Mouse (Mus musculus): Measurements from ENCODE around the gene Zhx3.

Gene Zhx3

GRCm38 (mm10) chr2:160725877-160726864 is 146.6 kb downstream of the Zhx3 start:
- no peak for DNase-seq

- DNase-seq: no peak
Observed at GRCm38 (mm10) chr2:160724536-160724935, 148.3 kb downstream of the Zhx3 start.

GRCm38 (mm10) chr2:160723613-160724375 is 149.0 kb downstream of the Zhx3 start:
- no peak for DNase-seq

GRCm38 (mm10) chr2:160722714-160723113 is 150.1 kb downstream of the Zhx3 start:
- no peak for DNase-seq

DNA sequence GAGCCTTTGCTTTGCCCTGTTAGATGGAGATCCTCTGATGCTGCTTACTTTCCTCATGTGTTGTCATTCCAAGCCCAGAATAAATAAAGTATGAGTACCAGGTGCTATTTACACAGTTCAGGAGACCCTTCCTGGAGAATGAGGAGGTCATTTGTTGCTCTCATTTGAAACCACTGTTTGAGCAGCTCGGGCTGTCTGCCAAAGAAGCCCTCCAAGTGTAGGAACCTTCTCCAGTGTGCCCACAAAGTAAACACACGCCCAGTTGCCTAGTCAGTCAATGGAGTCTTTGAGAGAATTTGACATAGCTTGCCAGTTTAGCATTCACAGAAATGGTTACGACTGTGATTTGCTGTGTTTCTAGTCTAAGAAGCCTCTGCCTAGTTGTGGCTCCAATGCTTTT is 154.0 kb downstream of the Zhx3 start:
- DNase-seq: no peak

DNA sequence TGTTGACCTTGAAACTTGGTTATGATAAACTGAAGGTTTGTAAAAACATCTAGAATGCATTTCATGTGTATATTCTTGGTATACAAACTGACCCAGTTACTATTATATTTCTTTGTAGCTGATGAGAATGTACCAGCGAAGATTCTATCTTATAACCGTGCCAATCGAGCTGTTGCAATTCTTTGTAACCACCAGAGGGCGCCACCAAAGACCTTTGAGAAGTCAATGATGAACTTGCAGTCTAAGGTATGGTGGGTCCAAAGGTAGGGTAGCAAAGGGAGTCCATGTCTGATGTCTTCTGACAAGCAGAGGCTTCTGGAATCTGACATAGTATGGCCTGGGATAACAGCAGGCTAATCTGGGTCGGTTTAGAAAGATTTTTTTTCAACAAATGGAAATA is 155.5 kb downstream of the Zhx3 start:
- DNase-seq: peak; percentile 61 to 75

GRCm38 (mm10) chr2:160715463-160716030 is 157.3 kb downstream of the Zhx3 start:
- no peak for DNase-seq

GRCm38 (mm10) chr2:160707673-160708072 is 165.1 kb downstream of the Zhx3 start:
- no peak for DNase-seq

- no peak for DNase-seq
Observed at GRCm38 (mm10) chr2:160702824-160703223, 170.0 kb downstream of the Zhx3 start.

DNA sequence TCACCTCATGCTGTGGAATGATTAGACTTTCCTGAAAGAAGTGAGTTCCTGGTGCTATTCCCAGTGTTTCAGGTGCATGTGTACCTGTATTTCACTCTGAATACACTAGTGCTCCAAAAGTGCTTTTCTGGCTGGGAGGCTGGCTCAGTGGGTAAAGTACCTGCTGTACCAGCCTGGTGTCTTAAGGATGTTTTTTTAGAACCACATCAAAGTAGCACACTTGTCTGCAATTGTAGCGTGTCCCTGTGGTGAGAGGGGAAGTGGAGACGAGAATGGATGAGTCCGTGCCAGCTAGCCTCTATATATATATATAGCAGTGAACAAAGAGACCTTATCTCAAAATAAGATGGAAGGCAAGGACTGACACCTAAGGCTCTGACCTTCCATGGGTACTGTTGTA is 171.2 kb downstream of the Zhx3 start:
- DNase-seq: no peak

GRCm38 (mm10) chr2:160700271-160700670 is 172.5 kb downstream of the Zhx3 start:
- peak; percentile 49 to 73 for DNase-seq

Measured in kidney, postnatal 25 days (tissue).